Mouse (Mus musculus) forebrain, embryonic 12.5 days (tissue): ENCODE measurements around the gene Gnas. TPM values are rescaled to one million over a fixed set of nuclear protein-coding genes. Genes with fewer than 3 reads are reported as not detected.

Experiments
- ATAC-seq: fragments of 200-750 bp; cut with Nextera tagmentation; 2 replicates; pipeline ENCODE4 v1.8.0; 2017; ENCODE audit warnings: moderate TSS enrichment; ENCODE audit not compliant: low FRiP score
- H3K27ac ChIP-seq: fragments of 300-500 bp; sonication (generic); 2 replicates; pipeline ENCODE4 v1.5.1; 2016; ENCODE audit warnings: mild to moderate bottlenecking
- H3K27me3 ChIP-seq: fragments of 300-500 bp; sonication (generic); 2 replicates; pipeline ENCODE4 v1.6.1; 2016; ENCODE audit warnings: mild to moderate bottlenecking
- H3K36me3 ChIP-seq: fragments of 300-500 bp; sonication (generic); replicated peaks from 2 replicates; pipeline ENCODE4 v1.6.1; 2016; ENCODE audit warnings: mild to moderate bottlenecking
- H3K4me1 ChIP-seq: fragments of 300-500 bp; sonication (generic); 2 replicates; pipeline ENCODE4 v1.6.1; 2016
- H3K4me2 ChIP-seq: fragments of 300-500 bp; sonication (generic); 2 replicates; pipeline ENCODE4 v1.6.1; 2016; ENCODE audit warnings: mild to moderate bottlenecking, moderate library complexity
- H3K4me3 ChIP-seq: fragments of 300-500 bp; sonication (generic); replicated peaks from 2 replicates; pipeline ENCODE4 v1.5.1; 2016; ENCODE audit warnings: mild to moderate bottlenecking
- H3K9ac ChIP-seq: fragments of 300-500 bp; sonication (generic); 2 replicates; pipeline ENCODE4 v1.6.1; 2016; ENCODE audit warnings: mild to moderate bottlenecking
- H3K9me3 ChIP-seq: fragments of 300-500 bp; sonication (generic); 2 replicates; pipeline ENCODE4 v1.6.1; 2016
- WGBS: fragments of 180-500 bp; shearing (Covaris S2); methylation state at CpG from one replicate; pipeline ENCODE4 v1.1.7; 2016; 5-methylcytosine and 5-hydroxymethylcytosine counted together
- polyA plus RNA-seq: library from polyadenylated mRNA; unstranded; fragments of >200 nt; fragmentation: Nextera tagmentation; extraction: Ambion mirVana; gene quantifications from 2 replicates; pipeline ENCODE4 v1.2.1, GENCODE M21; 2016

Gnas gene
- polyA plus RNA-seq, 1 experiment from 2014 or later = 1,309 TPM

DNA sequence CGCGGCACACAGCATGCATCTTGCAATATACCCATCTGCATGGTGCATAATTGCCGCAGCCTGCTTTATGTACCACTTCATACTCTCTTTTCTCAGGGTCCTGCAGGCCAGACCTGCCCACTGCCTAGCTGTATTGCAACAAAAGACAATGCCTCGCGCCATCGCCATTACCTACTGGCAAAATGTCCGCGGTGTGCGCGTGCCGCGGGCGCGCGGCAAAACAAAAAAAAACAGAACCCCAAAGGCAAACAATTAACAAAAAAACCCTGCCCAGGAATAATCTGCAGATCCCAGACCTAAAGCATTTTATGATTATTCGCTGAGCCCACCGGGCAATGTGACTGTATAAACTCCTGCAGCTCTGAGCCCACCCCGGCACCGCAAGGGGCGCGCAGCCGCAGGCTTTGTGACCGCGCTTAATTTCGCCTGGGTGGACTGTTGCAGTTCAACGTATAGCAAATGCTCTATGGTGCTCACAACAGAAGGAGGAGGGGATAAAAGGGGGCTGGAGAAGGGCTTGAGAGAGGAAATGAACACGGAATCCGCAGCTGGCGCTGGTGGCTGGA, 11.9 kb downstream of the Gnas start:
- Histone ChIP-seq H3K27me3 (peaks cover 45% of the 10 kb centered on the region), H3K36me3 (peaks cover 6% of the 10 kb centered on the region; the same call in 1 of the 2 replicates), H3K27ac (peak overlapping the region; percentile 63; the same call in 1 of the 2 replicates), H3K4me2 (peak overlapping the region; percentile 56), H3K9me3 (peaks cover 60% of the 10 kb centered on the region), H3K4me1 (peaks cover 59% of the 10 kb centered on the region), H3K4me3 (peak overlapping the region; percentile 54), H3K9ac (peak overlapping the region; percentile 47)
- peak; percentile 12; the same call in 1 of the 2 replicates for ATAC-seq
- WGBS = 50% methylated on average over 29 of the region's 29 CpGs

DNA sequence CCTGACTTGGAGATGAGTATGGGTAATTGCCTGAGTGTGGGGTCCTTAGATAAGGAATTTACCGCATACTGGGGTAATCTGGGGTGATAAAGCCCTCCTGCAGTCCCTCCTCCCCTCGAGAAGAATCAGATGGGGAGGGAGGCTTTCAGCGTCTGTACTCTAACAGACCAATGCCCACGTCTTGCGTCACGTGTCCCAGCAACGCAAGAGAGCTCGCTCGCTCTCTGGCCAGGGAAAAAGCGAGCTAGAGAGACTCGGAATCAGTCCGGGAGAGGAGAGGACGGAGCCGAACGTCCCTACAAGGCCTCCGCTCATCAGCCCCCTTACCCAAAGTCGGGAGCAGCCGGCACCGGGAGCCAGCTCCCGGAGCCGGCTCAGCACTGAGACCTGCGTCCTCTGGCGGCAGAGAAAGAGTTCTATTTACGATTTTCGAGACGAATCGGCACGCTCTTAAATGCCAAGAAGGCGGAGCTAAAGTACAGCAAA, 13.0 kb downstream of the Gnas start:
- H3K27me3 ChIP-seq = peaks cover 48% of the 10 kb centered on the region
- ATAC-seq = no peak
- H3K4me3 ChIP-seq = 0 out of 2 replicates have a peak overlapping the region, but pooled peaks have one; percentile 2
- WGBS = 52% methylated on average over 29 of the region's 29 CpGs
- peak overlapping the region; percentile 56 for H3K4me2 ChIP-seq
- peaks cover 60% of the 10 kb centered on the region for H3K9me3 ChIP-seq
- H3K36me3 ChIP-seq = peaks cover 6% of the 10 kb centered on the region; the same call in 1 of the 2 replicates
- peaks cover 47% of the 10 kb centered on the region for H3K4me1 ChIP-seq
- no peak overlapping the region for H3K27ac ChIP-seq
- H3K9ac ChIP-seq = no peak overlapping the region

- H3K9ac ChIP-seq = no peak overlapping the region
- H3K27ac ChIP-seq = no peak overlapping the region
- peaks cover 60% of the 10 kb centered on the region for H3K9me3 ChIP-seq
- peak overlapping the region; percentile 30; the same call in 1 of the 2 replicates for H3K4me3 ChIP-seq
- no peak for ATAC-seq
- H3K4me1 ChIP-seq = peaks cover 40% of the 10 kb centered on the region
- peaks cover 48% of the 10 kb centered on the region for H3K27me3 ChIP-seq
- 51% methylated on average over 19 of the region's 19 CpGs for WGBS
- peaks cover 6% of the 10 kb centered on the region; the same call in 1 of the 2 replicates for H3K36me3 ChIP-seq
- H3K4me2 ChIP-seq = no peak overlapping the region
Measured at GRCm38 (mm10) chr2:174297851-174298250, 13.7 kb downstream of the Gnas start.

DNA sequence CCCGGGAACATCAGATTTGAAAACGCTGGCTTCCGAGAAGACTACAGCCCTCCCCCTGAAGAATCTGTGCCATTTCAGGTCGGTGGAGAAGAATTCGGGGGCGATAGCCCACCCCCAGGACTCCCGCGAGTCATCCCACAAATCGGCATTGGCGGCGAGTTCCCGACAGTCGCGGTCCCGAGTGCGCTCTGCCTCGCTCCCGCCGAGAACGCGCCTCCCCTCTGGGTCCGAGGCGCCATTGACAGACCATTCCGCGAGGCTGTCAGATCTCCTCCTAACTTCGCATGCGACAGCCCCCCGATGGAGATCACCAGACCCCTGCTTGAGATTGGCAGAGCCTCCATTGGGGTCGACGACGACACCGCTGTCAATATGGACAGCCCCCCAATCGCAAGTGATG, 14.4 kb downstream of the Gnas start:
- peaks cover 60% of the 10 kb centered on the region for H3K9me3 ChIP-seq
- WGBS = 55% methylated on average over 33 of the region's 33 CpGs
- no peak for ATAC-seq
- H3K36me3 ChIP-seq = peaks cover 6% of the 10 kb centered on the region; the same call in 1 of the 2 replicates
- H3K4me3 ChIP-seq = peak overlapping the region; percentile 30
- peaks cover 48% of the 10 kb centered on the region for H3K27me3 ChIP-seq
- H3K4me2 ChIP-seq = peak overlapping the region; percentile 51
- peaks cover 35% of the 10 kb centered on the region for H3K4me1 ChIP-seq
- no peak overlapping the region for H3K27ac ChIP-seq
- H3K9ac ChIP-seq = no peak overlapping the region

GRCm38 (mm10) chr2:174299091-174299770, 15.1 kb downstream of the Gnas start:
- Histone ChIP-seq H3K4me1 (peaks cover 34% of the 10 kb centered on the region), H3K4me2 (peak overlapping the region; percentile 51), H3K27ac (no peak overlapping the region), H3K9ac (no peak overlapping the region), H3K4me3 (peak overlapping the region; percentile 30), H3K27me3 (peaks cover 48% of the 10 kb centered on the region), H3K36me3 (peaks cover 6% of the 10 kb centered on the region; the same call in 1 of the 2 replicates), H3K9me3 (peaks cover 60% of the 10 kb centered on the region)
- no peak for ATAC-seq
- WGBS = 57% methylated on average over 48 of the region's 48 CpGs

DNA sequence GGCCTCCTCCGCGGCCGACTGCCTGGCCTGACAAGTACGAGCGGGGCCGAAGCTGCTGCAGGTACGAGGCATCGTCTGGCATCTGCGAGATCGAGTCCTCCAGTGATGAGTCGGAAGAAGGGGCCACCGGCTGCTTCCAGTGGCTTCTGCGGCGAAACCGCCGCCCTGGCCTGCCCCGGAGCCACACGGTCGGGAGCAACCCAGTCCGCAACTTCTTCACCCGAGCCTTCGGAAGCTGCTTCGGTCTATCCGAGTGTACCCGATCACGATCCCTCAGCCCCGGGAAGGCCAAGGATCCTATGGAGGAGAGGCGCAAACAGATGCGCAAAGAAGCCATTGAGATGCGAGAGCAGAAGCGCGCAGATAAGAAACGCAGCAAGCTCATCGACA, 15.6 kb downstream of the Gnas start:
- Histone ChIP-seq H3K4me2 (peak overlapping the region; percentile 51), H3K9me3 (peaks cover 60% of the 10 kb centered on the region)
- 60% methylated on average over 34 of the region's 34 CpGs for WGBS

DNA sequence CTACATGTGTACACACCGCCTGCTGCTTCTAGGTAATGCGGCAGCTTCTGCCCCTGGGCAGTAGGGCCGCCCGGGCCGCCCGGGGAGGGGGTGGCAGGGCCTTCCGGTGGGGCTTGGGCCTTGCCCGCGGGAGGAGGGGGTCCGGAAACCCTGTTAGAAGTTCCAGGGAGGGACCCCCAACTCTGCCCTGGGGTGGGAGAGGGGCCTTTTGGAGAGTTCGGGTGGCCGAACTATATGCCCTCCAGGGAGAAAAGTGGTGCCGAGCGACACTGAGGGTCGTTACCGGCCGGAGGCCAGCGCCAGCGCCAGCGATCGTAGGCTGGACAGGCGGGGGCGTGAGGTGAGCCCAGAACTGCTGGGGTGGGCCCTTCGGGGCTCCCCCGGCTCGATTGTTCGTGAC, 16.1 kb downstream of the Gnas start:
- peaks cover 56% of the 10 kb centered on the region for H3K9me3 ChIP-seq

More for the DNA sequence above, 15.6 kb downstream of the Gnas start:
- H3K36me3 ChIP-seq = peaks cover 6% of the 10 kb centered on the region; the same call in 1 of the 2 replicates
- no peak overlapping the region for H3K9ac ChIP-seq
- no peak overlapping the region for H3K27ac ChIP-seq
- ATAC-seq = no peak
- peaks cover 48% of the 10 kb centered on the region for H3K27me3 ChIP-seq
- peaks cover 34% of the 10 kb centered on the region for H3K4me1 ChIP-seq
- peak overlapping the region; percentile 30 for H3K4me3 ChIP-seq

DNA sequence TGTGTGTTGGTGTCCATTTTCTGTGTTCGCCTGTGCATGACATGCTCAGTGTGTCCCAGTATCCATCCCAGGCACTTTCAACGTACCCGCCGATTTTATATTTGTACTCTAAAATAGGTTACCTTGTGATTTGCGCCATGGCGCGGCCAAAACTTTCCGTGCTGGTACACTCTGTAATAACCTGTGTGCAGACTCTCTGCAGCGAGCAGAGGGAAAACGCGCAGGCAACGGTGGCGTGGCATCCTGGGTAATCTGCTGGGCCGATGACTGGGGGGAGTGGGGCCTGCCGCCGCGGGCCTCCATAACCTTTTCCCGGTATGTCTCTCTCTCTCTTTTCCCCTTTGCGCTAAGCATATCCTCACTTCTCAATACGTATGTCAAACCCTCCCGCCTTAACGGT, 16.5 kb downstream of the Gnas start:
- ATAC-seq = no peak
- H3K36me3 ChIP-seq = peaks cover 6% of the 10 kb centered on the region; the same call in 1 of the 2 replicates
- H3K9me3 ChIP-seq = peaks cover 51% of the 10 kb centered on the region
- peak overlapping the region; percentile 30 for H3K4me3 ChIP-seq
- H3K27me3 ChIP-seq = peaks cover 48% of the 10 kb centered on the region
- 50% methylated on average over 22 of the region's 22 CpGs for WGBS
- H3K9ac ChIP-seq = no peak overlapping the region
- H3K4me2 ChIP-seq = peak overlapping the region; percentile 51
- H3K27ac ChIP-seq = no peak overlapping the region
- H3K4me1 ChIP-seq = peaks cover 33% of the 10 kb centered on the region

More for the DNA sequence above, 16.1 kb downstream of the Gnas start:
- Histone ChIP-seq H3K27ac (no peak overlapping the region), H3K27me3 (peaks cover 48% of the 10 kb centered on the region), H3K36me3 (peaks cover 6% of the 10 kb centered on the region; the same call in 1 of the 2 replicates), H3K4me1 (peaks cover 34% of the 10 kb centered on the region), H3K4me2 (peak overlapping the region; percentile 51), H3K4me3 (peak overlapping the region; percentile 30), H3K9ac (no peak overlapping the region)
- no peak for ATAC-seq
- 52% methylated on average over 27 of the region's 27 CpGs for WGBS

- peaks cover 19% of the 10 kb centered on the region for H3K4me1 ChIP-seq
- WGBS = 25% methylated on average over 6 of the region's 6 CpGs
- no peak overlapping the region for H3K9ac ChIP-seq
- peaks cover 32% of the 10 kb centered on the region for H3K9me3 ChIP-seq
- peaks cover 38% of the 10 kb centered on the region for H3K27me3 ChIP-seq
- no peak for ATAC-seq
- H3K4me2 ChIP-seq = no peak overlapping the region
- H3K36me3 ChIP-seq = peaks cover 6% of the 10 kb centered on the region; the same call in 1 of the 2 replicates
- H3K27ac ChIP-seq = no peak overlapping the region
- H3K4me3 ChIP-seq = no peak overlapping the region
Measured at GRCm38 (mm10) chr2:174302526-174302925, 18.4 kb downstream of the Gnas start.

DNA sequence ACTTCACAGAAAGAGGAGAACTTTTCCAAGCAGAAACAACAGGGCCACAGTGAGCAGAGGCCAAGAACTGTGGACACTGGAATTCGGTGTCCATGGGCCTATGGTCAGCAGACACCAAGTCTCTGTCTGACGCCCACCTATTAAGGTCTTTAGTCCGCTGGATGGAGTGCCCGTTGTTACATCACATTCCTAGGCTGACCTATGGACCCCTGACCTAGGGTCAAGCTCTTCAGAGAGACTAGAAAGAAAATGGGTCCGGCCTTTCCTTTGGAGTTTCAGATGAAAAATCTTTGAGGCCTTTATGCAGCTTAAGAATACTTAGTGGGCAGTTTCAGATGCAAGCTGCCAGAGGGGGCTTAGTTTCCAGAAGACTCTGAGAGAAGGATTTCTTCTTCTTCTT, 21.5 kb downstream of the Gnas start:
- H3K4me2 ChIP-seq = no peak overlapping the region
- 9% methylated on average over 5 of the region's 5 CpGs for WGBS
- H3K4me3 ChIP-seq = no peak overlapping the region
- peaks cover 1% of the 10 kb centered on the region; the same call in 1 of the 2 replicates for H3K4me1 ChIP-seq
- no peaks in the 10 kb centered on the region for H3K36me3 ChIP-seq
- H3K9me3 ChIP-seq = peaks cover under 1% of the 10 kb centered on the region; the same call in 1 of the 2 replicates
- no peak overlapping the region for H3K27ac ChIP-seq
- peaks cover 7% of the 10 kb centered on the region for H3K27me3 ChIP-seq
- no peak for ATAC-seq
- no peak overlapping the region for H3K9ac ChIP-seq

- no peak overlapping the region for H3K4me3 ChIP-seq
- 91% methylated on average over 3 of the region's 3 CpGs for WGBS
- no peaks in the 10 kb centered on the region for H3K9me3 ChIP-seq
- H3K27ac ChIP-seq = no peak overlapping the region
- no peaks in the 10 kb centered on the region for H3K36me3 ChIP-seq
- ATAC-seq = no peak
- no peak overlapping the region for H3K9ac ChIP-seq
- no peak overlapping the region for H3K4me2 ChIP-seq
- H3K27me3 ChIP-seq = no peaks in the 10 kb centered on the region
- peaks cover 7% of the 10 kb centered on the region; the same call in 1 of the 2 replicates for H3K4me1 ChIP-seq
Measured at GRCm38 (mm10) chr2:174307903-174308302, 23.8 kb downstream of the Gnas start.

DNA sequence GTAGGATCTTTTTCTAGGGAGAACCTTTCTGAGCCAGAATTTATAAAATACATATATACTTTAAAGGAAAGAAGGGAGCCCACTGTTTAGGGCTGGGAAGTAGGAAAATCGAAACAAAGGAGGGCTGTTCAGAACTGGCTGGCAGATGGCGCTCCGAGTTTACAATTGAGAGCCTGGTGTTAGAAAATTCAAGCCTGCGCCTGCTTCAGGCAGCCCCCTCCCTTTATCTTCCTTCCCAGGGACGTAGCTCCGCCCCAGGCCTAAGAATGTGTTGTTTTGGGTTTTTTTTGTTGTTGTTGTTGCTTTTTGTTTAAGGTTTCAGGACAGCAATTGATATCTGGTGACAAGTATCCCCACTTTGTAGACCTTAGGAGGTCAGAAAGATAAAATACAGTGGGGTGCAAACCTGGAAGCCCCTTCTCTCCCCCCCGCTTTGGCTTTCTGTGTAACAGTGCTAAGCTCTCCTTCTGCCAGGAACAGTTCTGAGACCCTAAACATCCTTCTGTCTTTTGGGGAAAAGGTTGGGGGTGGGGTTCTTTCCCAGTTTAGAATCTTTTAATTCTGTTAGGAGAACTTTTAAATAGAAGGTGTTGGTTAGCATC, 26.9 kb downstream of the Gnas start:
- no peak overlapping the region for H3K4me2 ChIP-seq

More for the DNA sequence above, 26.9 kb downstream of the Gnas start:
- Histone ChIP-seq H3K27ac (no peak overlapping the region), H3K27me3 (no peaks in the 10 kb centered on the region), H3K4me1 (peaks cover 7% of the 10 kb centered on the region; the same call in 1 of the 2 replicates), H3K36me3 (no peaks in the 10 kb centered on the region), H3K4me3 (no peak overlapping the region), H3K9ac (no peak overlapping the region), H3K9me3 (no peaks in the 10 kb centered on the region)
- ATAC-seq = peak; percentile 82
- 10% methylated on average over 7 of the region's 7 CpGs for WGBS
